Mouse (Mus musculus): ENCODE data around the gene Stx12.
"Not testable (repeated sequence)": the region's sequence is repeated elsewhere in the genome, so short reads cannot be mapped to it uniquely, and the experiment has no call there.

Stx12 gene

DNA sequence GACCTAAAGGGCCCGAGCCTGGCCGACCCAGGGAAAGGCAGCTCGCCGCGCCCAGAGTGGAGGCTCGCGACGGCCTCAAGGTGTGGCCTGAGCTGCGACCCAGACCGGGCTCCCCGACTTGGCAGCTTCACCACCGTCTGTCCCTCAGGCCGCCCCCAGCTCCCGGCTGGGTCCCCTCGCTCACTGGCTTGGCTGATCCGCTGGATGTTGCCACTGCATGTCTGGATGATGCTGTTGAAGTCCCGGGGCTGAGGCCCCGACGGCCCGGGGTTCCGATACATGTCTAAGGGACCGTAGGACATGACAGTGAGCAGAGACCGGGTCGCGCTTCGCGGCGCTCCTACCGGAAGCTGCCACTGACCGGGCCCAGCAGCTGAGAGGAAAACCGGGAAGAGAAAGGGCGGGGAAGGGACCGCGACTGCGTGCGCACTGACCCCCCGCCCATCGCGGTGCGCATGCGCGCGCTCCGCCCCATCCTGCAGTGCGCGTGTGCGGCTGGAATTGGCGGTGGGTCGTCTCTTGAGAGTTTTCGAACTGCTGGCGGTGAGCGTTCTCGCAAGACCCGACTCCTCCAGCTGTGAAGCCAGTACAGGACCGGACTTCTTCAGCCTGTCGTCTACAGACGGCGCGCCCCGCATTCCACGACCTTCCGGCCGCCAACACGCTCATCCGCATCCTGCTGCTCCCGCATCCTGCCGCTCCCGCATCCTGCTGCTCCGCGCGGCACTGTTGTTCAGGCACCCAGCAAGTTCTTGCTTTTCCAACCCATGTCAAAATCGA, at the start of gene Stx12:
Stx12 (minus strand) TSS at position 446 of the 780 bp plus-strand sequence.
- peak; percentile 90 for DNase-seq

- DNase-seq: no peak
These were observed 48.6 kb upstream of the Stx12 start for GRCm38 (mm10) chr4:132932752-132933404.

GRCm38 (mm10) chr4:132930784-132931183, 46.5 kb upstream of the Stx12 start:
- DNase-seq: peak; percentile 29

- DNase-seq: not testable (repeated sequence)
These were observed 42.2 kb upstream of the Stx12 start for GRCm38 (mm10) chr4:132926520-132926919.

GRCm38 (mm10) chr4:132922558-132923008, 38.3 kb upstream of the Stx12 start, which contains the start of gene Fam76a:
Fam76a (minus strand) TSS chr4:132922558.
- DNase-seq: peak; percentile 98

DNA sequence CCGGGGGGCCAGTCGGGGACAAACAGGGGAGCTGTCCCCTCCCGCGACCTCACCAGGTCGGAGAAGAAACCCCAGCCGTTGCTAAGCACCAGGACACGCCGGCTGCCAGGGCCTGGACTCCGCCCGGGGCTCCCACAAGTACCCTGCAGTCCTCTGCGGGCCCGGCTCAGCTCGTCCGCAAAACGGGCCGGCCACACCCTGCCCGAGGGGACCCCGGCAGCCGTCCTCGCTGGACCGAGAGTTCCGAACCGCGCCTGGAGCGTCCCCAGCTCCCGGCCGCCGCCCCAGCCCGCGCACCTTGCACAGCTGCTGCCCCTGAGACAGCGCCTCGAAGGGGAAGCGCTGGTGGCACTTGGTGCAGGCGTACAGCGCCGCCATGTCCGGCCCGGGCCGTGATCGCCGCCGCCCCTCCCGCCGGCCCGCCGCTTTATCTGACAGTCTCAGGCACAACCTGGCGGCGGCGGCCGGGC, 37.8 kb upstream of the Stx12 start:
- no peak for DNase-seq

DNA sequence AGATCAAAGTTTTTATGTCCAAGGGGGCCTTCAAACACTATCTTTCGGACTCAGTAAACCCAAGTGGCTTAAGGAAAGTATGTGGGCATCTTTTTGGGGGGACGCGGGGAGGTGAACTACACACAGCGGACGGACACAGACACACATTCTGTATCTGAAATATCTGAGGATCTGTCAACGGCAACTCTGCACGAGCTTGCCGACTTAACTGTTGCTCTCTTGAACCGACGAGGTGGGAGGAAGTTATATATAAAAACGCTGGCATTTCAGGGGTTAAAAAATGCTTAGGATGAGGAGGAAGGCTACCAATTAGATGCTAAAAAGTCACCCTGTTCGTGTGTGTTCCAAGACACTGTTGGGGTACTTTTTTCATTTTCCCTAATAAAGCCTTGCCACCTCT, 37.2 kb upstream of the Stx12 start:
- no peak for DNase-seq

DNA sequence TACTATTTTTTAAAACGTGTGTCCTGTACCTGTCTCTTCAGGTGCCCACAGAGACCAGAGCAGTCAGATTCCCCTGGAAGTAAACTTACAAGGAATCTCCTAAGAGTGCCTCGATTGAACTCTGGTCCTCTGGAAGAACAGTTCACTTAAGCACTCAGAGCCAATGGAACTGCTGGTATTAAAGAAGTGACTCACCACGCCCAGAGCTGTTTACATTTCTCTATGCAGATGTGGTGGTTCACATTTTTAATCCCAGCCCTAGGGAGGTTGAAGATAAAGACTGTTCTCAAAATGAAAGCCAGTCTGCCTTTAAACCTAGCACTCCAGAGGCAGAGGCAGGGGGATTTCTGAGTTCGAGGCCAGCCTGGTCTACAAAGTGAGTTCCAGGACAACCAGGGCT, 35.9 kb upstream of the Stx12 start:
- no peak for DNase-seq

GRCm38 (mm10) chr4:132918493-132918892, 34.2 kb upstream of the Stx12 start:
- not testable (repeated sequence) for DNase-seq

- DNase-seq: no peak
These were observed 27.8 kb upstream of the Stx12 start for GRCm38 (mm10) chr4:132912156-132912555.

- DNase-seq: no peak
These were observed 21.6 kb upstream of the Stx12 start for GRCm38 (mm10) chr4:132905843-132906360.

DNA sequence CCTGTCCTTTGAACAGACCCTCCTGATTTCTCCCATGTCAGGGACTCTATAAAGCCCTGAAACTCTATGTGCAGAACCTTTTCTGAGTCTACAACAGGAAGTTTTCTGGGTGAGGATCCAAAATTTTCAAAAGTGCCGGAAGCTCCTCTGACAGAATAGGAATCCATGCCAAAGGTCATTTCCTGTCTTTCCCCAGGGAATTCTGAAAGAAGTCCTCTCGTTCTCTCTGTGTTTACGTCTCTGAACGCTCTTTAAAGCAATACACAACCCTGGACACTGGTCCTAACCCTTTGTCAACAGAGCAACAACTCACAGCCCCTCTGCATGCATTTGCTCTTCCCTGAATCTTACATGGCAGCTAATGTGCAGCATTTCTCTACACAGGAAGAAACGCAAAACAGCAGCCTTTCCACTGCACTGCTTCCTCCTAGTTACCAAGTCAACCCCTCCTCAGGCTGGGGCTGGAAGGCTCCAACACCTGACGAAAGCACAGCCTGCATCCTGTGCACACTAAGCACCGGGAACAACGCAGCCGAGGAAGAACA, 20.5 kb upstream of the Stx12 start:
- DNase-seq: no peak

DNA sequence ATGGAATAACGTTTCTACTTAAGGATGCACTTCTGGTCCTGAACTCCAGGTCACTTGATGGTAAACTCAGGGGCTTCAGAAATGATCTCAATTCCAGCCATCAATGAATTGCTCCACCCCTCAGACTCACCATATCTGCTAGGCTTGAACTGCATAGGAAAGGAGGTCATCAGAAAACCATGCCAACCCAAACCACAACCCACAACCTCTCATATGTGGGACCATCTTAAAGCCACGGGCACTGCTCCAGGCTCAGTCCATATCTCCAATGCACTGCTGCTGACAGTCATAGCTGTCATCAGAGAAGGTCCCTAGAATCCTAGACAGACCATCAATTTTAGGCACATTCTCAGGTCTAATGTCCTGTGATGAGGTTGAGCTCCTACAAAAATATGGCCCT, 19.8 kb upstream of the Stx12 start:
- no peak for DNase-seq

GRCm38 (mm10) chr4:132898197-132898596, 13.9 kb upstream of the Stx12 start:
- DNase-seq: no peak

DNA sequence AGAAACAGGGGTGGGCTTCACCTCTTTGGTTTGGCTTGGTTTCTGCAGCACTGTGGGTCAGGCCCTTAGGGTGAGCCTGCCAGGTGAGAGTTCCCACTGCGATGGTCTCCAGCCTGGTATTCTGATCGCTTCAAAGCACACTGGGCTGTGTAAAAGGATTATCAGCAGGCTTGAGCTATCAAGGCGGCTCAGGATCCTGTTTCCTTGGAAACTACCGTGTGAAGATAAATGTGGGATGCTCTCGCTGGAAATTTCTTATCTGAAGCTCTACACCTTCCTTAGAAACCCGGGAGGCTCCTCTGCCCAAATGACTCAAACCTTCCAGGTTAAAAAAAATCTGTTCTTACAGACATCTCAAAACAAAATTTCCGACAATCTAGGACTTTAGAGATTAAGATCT, 10.1 kb upstream of the Stx12 start:
- DNase-seq: peak; percentile 3

- DNase-seq: no peak
These were observed 600 bp upstream of the Stx12 start for GRCm38 (mm10) chr4:132884844-132885374.

GRCm38 (mm10) chr4:132883561-132884063, 697 bp downstream of the Stx12 start:
- DNase-seq: no peak

GRCm38 (mm10) chr4:132874363-132875097, 9.8 kb downstream of the Stx12 start:
- no peak for DNase-seq

DNA sequence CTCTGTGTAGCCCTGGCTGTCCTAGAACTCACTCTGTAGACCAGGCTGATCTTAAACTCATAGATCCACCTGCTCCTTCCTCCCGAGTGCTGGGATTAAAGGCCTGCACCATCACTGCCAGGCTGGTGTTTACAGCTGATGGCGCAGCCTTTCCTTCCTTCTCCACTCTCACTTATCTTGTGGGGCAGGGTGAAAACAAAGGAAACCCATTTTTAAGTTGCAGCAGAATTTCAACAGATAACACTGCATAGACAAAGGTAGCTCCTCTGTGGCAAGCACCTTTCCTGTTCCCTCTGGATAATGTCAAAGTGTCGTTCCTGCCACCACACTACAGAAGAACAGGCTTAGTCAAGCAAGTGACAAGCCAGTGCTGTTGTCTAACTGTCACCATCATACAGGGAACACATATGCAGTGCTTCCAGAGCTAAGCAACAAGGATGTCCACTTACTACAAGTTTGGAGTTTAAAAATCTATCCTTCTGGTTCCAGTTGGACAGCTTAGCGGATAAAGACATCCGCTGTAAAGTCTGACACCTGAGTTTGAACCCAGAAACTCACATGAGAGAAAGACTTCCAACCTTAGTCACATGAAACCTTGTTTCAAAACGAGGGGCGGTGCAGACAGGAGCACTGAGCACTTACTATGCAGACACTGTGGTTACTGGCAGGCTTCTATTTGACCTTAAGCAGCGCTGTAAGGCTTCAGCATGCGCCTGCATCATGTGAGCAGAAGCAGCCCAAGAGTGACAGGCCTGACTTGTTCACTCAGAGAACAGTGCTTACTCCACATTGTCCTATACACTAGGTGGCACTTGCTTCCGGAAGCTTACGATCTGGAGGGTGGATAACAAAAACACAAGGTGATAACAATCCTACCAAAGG, 10.6 kb downstream of the Stx12 start:
- DNase-seq: no peak

- no peak for DNase-seq
These were observed 13.2 kb downstream of the Stx12 start for GRCm38 (mm10) chr4:132871116-132871515.

- no peak for DNase-seq
These were observed 19.5 kb downstream of the Stx12 start for GRCm38 (mm10) chr4:132864856-132865255.
